Comparison of ENCODE assay signal across 13 mouse cellular contexts in genomic region chr4:46709492-46709891, GRCm38 (mm10). TPM values are rescaled to one million over a fixed set of nuclear protein-coding genes. Genes with fewer than 3 reads are reported as not detected.
DNase-seq lines count a peak whose midpoint lies in the region; ATAC-seq lines count a peak whose summit lies in the region.
"Had no signal": no experiment of that assay in that cellular context is flagged by ENCODE, and none has a peak within 500 bp of the region (broad histone marks: within the 10 kb centered on the region; RNA-seq: fewer than 3 reads in every experiment).

No protein-coding gene starts in this region.

- 65% methylated on average over 7 of the region's 7 CpGs for WGBS in hindbrain, embryonic 15.5 days
- WGBS in hindbrain, embryonic 11.5 days = 61% methylated on average over 7 of the region's 7 CpGs

- H3K27ac ChIP-seq in hindbrain, embryonic 15.5 days (replicated peaks) = peak overlapping the region; percentile 61
- H3K27ac ChIP-seq in hindbrain, embryonic 11.5 days (ENCODE audit: low read depth, low read length) = no peak overlapping the region
- H3K27ac ChIP-seq: macrophage had no signal

- DNase-seq in hindbrain, embryonic 11.5 days (ENCODE audit: low spot score) = no peak
- peak; percentile 97 for DNase-seq in brain, adult 2 months (ENCODE audit: low read depth, low spot score)
- peak; percentile 82 for DNase-seq in cerebellum, adult 11 months
- DNase-seq in cerebellum, postnatal 25 days = peak; percentile 85
- DNase-seq in heart, postnatal 4 days = no peak
- no peak for DNase-seq in spleen, adult 18-20 months
- DNase-seq in B cell, adult 2 months = no peak
- DNase-seq: adrenal gland, adult 8-10 months; kidney, adult 9 months; lung, adult 2 months; retina, postnatal 1 day had no signal

- peaks cover 21% of the 10 kb centered on the region for H3K4me1 ChIP-seq in hindbrain, embryonic 15.5 days (replicated peaks)
- H3K4me1 ChIP-seq in hindbrain, embryonic 11.5 days (replicated peaks; ENCODE audit: control insufficient read depth, insufficient read depth, low read length) = no peaks in the 10 kb centered on the region

- peaks cover 10% of the 10 kb centered on the region; the same call in 1 of the 2 replicates for H3K36me3 ChIP-seq in hindbrain, embryonic 15.5 days
- no peaks in the 10 kb centered on the region for H3K36me3 ChIP-seq in hindbrain, embryonic 11.5 days (ENCODE audit: control insufficient read depth, insufficient read depth, low read length)

- H3K27me3 ChIP-seq in hindbrain, embryonic 15.5 days = no peaks in the 10 kb centered on the region
- H3K27me3 ChIP-seq in hindbrain, embryonic 11.5 days (ENCODE audit: control insufficient read depth, insufficient read depth, low read length) = no peaks in the 10 kb centered on the region

- H3K9ac ChIP-seq in hindbrain, embryonic 15.5 days = no peak overlapping the region
- no peak overlapping the region for H3K9ac ChIP-seq in hindbrain, embryonic 11.5 days (ENCODE audit: low read depth, low read length)

- no peaks in the 10 kb centered on the region for H3K9me3 ChIP-seq in hindbrain, embryonic 15.5 days
- H3K9me3 ChIP-seq in hindbrain, embryonic 11.5 days (ENCODE audit: control insufficient read depth, low read length) = no peaks in the 10 kb centered on the region

- H3K4me3 ChIP-seq in hindbrain, embryonic 15.5 days = no peak overlapping the region
- H3K4me3 ChIP-seq in hindbrain, embryonic 11.5 days (ENCODE audit: low read depth, low read length) = no peak overlapping the region

- ATAC-seq in hindbrain, embryonic 15.5 days (ENCODE audit: low FRiP score, low read depth) = no peak
- ATAC-seq in hindbrain, embryonic 11.5 days (ENCODE audit: low FRiP score) = no peak

- H3K4me2 ChIP-seq in hindbrain, embryonic 15.5 days = no peak overlapping the region
- no peak overlapping the region for H3K4me2 ChIP-seq in hindbrain, embryonic 11.5 days (replicated peaks; ENCODE audit: low read depth, low read length)

RNA-seq across cellular contexts. Expression of gene Tbc1d2, which starts 59.5 kb away (rescaled TPM):
- 0.91 and 1.0 TPM in 2 replicates for polyA plus RNA-seq in hindbrain, embryonic 15.5 days (2015; fragmentation: Nextera tagmentation; extraction: Ambion mirVana)
- polyA plus RNA-seq in hindbrain, embryonic 11.5 days (2014; fragmentation: Nextera tagmentation; extraction: Ambion mirVana) = 1.0 and 1.1 TPM in 2 replicates
- 1 to 10 TPM; 2.9 to 3.5 TPM for total RNA-seq in heart, postnatal 4 days (2021)

Comparison
In these comparisons a context has a peak if more than half of its experiments do, and no peak if none do; other contexts are left out.
1. DNase-seq: peak in brain, adult 2 months (single experiment), cerebellum, adult 11 months (single experiment) and cerebellum, postnatal 25 days (2 of 2); none in hindbrain, embryonic 11.5 days (single experiment), heart, postnatal 4 days (single experiment), spleen, adult 18-20 months (0 of 2) and B cell, adult 2 months (0 of 2).